Mouse (Mus musculus) hindbrain, embryonic 15.5 days (tissue): ENCODE results near the gene Sec16a. TPM values are rescaled to one million over a fixed set of nuclear protein-coding genes. Genes with fewer than 3 reads are reported as not detected.

Experiments
- ATAC-seq: fragments of 200-750 bp; cut with Nextera tagmentation; 2 replicates; pipeline ENCODE4 v1.8.0; 2017; ENCODE audit warnings: low read depth, moderate number of reproducible peaks, moderate TSS enrichment; ENCODE audit not compliant: low FRiP score
- H3K27ac ChIP-seq: fragments of 300-500 bp; sonication (generic); replicated peaks from 2 replicates; pipeline ENCODE4 v1.5.1; 2015; ENCODE audit warnings: mild to moderate bottlenecking, inconsistent platforms
- H3K27me3 ChIP-seq: fragments of 300-500 bp; sonication (generic); 2 replicates; pipeline ENCODE4 v1.6.1; 2015; ENCODE audit warnings: control low read depth, inconsistent platforms
- H3K36me3 ChIP-seq: fragments of 300-500 bp; sonication (generic); 2 replicates; pipeline ENCODE4 v1.6.1; 2015; ENCODE audit warnings: control low read depth, inconsistent platforms
- H3K4me1 ChIP-seq: fragments of 300-500 bp; sonication (generic); replicated peaks from 2 replicates; pipeline ENCODE4 v1.6.1; 2015; ENCODE audit warnings: control low read depth, inconsistent platforms
- H3K4me2 ChIP-seq: fragments of 300-500 bp; sonication (generic); 2 replicates; pipeline ENCODE4 v1.6.1; 2015; ENCODE audit warnings: moderate library complexity, mild to moderate bottlenecking, inconsistent platforms
- H3K4me3 ChIP-seq: fragments of 300-500 bp; sonication (generic); 2 replicates; pipeline ENCODE4 v1.5.1; 2015; ENCODE audit warnings: mild to moderate bottlenecking, inconsistent platforms
- H3K9ac ChIP-seq: fragments of 300-500 bp; sonication (generic); 2 replicates; pipeline ENCODE4 v1.6.1; 2015; ENCODE audit warnings: inconsistent platforms
- H3K9me3 ChIP-seq: fragments of 300-500 bp; sonication (generic); 2 replicates; pipeline ENCODE4 v1.6.1; 2016; ENCODE audit warnings: control low read depth, inconsistent platforms
- WGBS: fragments of 180-500 bp; shearing (Covaris S2); methylation state at CpG from one replicate; pipeline ENCODE4 v1.1.7; 2015; 5-methylcytosine and 5-hydroxymethylcytosine counted together
- microRNA-seq: library from miRNA; unstranded; fragments of <30 nt; microRNA quantifications from one replicate; pipeline ENCODE4, GENCODE M21; 2016
- polyA plus RNA-seq: library from polyadenylated mRNA; unstranded; fragments of >200 nt; fragmentation: Nextera tagmentation; extraction: Ambion mirVana; gene quantifications from 2 replicates; pipeline ENCODE4 v1.2.1, GENCODE M21; 2015

The Sec16a gene
- polyA plus RNA-seq, 1 experiment from 2014 or later = 21.6 TPM

DNA sequence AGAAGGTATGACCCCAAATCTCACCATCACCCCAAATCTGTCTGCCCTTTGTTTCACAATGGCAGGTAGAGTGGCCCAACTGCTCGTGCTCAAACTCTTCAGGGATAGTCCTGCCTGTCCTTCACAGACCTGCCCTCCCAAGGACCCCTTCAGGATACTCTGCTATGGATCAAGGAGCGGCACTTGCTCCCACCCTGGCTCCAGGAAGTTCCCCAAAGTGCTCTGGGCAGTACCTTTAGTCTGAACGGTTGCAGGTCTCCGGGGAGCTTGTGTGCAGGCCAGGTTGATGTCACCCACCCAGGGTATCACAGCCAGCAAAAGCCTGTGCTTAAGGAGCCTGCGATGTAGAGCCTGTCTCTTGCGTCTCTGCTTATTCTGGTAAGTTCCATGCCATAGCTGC is 77.1 kb downstream of the Sec16a start:
- no peak overlapping the region for H3K9ac ChIP-seq
- no peak overlapping the region for H3K4me2 ChIP-seq
- no peak overlapping the region for H3K4me3 ChIP-seq
- 97% methylated on average over 6 of the region's 6 CpGs for WGBS
- ATAC-seq = no peak
- no peaks in the 10 kb centered on the region for H3K27me3 ChIP-seq
- no peak overlapping the region for H3K27ac ChIP-seq
- H3K4me1 ChIP-seq = no peaks in the 10 kb centered on the region
- H3K9me3 ChIP-seq = no peaks in the 10 kb centered on the region
- H3K36me3 ChIP-seq = peaks cover 84% of the 10 kb centered on the region

GRCm38 (mm10) chr2:26364738-26365465 is 80.1 kb downstream of the Sec16a start:
- peaks cover 57% of the 10 kb centered on the region for H3K36me3 ChIP-seq
- 79% methylated on average over 10 of the region's 10 CpGs for WGBS
- H3K4me1 ChIP-seq = no peaks in the 10 kb centered on the region
- H3K27ac ChIP-seq = no peak overlapping the region
- H3K4me3 ChIP-seq = no peak overlapping the region
- H3K4me2 ChIP-seq = no peak overlapping the region
- H3K27me3 ChIP-seq = no peaks in the 10 kb centered on the region
- H3K9ac ChIP-seq = no peak overlapping the region
- H3K9me3 ChIP-seq = no peaks in the 10 kb centered on the region
- no peak for ATAC-seq

DNA sequence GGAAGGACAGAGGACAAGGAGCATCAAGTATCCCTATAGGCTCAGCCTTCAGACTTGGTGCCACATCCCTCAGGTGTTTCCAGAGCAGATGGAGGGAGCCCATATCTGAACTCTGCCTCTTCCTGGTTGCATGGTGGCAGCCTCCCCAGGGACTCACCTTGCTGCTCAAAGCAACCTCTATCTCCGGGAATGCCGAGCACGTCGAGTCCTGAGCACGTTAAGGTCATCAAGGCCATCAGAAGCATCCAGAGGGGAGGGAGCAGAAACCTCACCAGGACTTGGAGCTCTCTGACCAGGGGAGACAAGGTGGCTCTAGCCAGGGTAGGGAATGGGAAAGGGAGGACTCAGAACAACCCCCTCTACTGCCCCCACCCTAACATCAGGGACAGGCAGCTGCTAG is 81.5 kb downstream of the Sec16a start:
- H3K4me1 ChIP-seq = no peaks in the 10 kb centered on the region
- H3K9me3 ChIP-seq = no peaks in the 10 kb centered on the region
- H3K27ac ChIP-seq = no peak overlapping the region
- H3K4me3 ChIP-seq = no peak overlapping the region
- 90% methylated on average over 5 of the region's 5 CpGs for WGBS
- H3K4me2 ChIP-seq = no peak overlapping the region
- ATAC-seq = no peak
- H3K9ac ChIP-seq = no peak overlapping the region
- H3K27me3 ChIP-seq = no peaks in the 10 kb centered on the region
- peaks cover 45% of the 10 kb centered on the region for H3K36me3 ChIP-seq

DNA sequence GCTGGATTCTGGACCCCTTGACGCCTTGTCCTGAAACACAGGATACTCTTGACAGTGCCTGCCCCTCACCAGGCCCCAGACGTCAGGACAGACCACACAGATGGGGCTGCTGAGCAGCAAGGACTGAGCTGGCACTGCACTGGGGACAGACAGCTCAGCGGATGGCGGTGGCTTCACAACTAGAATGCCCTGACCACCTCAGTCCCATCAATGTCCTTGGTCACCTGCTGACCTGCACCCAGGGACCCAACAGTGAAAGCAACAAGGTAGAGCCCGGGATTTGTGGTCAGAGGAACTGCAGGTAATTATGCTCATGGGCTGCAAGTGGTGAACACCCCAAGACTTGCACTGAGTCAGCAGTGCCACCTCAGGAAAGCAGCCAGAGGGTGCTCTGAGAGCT is 82.0 kb downstream of the Sec16a start:
- no peak overlapping the region for H3K4me3 ChIP-seq
- WGBS = 84% methylated on average over 5 of the region's 5 CpGs
- H3K4me2 ChIP-seq = no peak overlapping the region
- H3K36me3 ChIP-seq = peaks cover 40% of the 10 kb centered on the region
- no peak for ATAC-seq
- no peaks in the 10 kb centered on the region for H3K9me3 ChIP-seq
- H3K4me1 ChIP-seq = no peaks in the 10 kb centered on the region
- no peak overlapping the region for H3K27ac ChIP-seq
- H3K27me3 ChIP-seq = no peaks in the 10 kb centered on the region
- H3K9ac ChIP-seq = no peak overlapping the region

GRCm38 (mm10) chr2:26360772-26361171 is 84.2 kb downstream of the Sec16a start, which contains the start of gene Card9:
TSS of gene Card9 (minus strand) at chr2:26360918.
- Histone ChIP-seq H3K36me3 (peaks cover 18% of the 10 kb centered on the region), H3K27ac (no peak within 1 kb of the TSS), H3K27me3 (no peaks in the 10 kb centered on the region), H3K9ac (no peak within 1 kb of the TSS), H3K4me1 (no peaks in the 10 kb centered on the region), H3K9me3 (no peaks in the 10 kb centered on the region), H3K4me3 (no peak within 1 kb of the TSS), H3K4me2 (no peak within 1 kb of the TSS)
- ATAC-seq = no peak
- 56% methylated on average over 3 of the region's 3 CpGs for whole genome bisulfite sequencing

DNA sequence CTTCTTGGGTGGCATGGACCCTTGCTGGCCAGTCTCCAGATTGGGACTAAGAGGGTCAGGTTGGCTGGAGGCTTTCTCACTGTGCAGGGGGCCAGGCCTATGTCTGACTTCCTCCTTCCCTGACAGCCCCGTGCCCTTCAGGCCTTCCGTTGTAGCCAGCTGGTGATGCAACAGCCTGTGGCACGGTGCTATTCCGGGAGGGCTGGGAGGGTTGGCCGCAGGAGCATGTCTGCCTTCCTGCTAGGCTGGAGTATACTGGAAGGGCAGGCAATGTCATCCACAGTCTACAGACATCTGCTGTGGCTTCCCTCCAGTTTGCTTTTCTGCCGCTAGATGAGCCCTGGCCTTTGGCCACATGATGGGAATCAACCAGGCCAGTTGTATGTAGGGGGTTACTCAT is 85.0 kb downstream of the Sec16a start:
- H3K4me1 ChIP-seq = no peaks in the 10 kb centered on the region
- H3K4me3 ChIP-seq = no peak overlapping the region
- no peak for ATAC-seq
- peaks cover 12% of the 10 kb centered on the region for H3K36me3 ChIP-seq
- H3K9me3 ChIP-seq = no peaks in the 10 kb centered on the region
- H3K27ac ChIP-seq = no peak overlapping the region
- H3K27me3 ChIP-seq = no peaks in the 10 kb centered on the region
- WGBS = 87% methylated on average over 6 of the region's 6 CpGs
- H3K9ac ChIP-seq = no peak overlapping the region
- no peak overlapping the region for H3K4me2 ChIP-seq

Small RNA genes within 50 kb of the gene (microRNA-seq; reads per million reads assigned to microRNA genes)
- 1.1 reads per million for gene Mir6996

Other genes starting within 250 kb of the Sec16a start
- gene Lhx3, start 236.9 kb downstream of the Sec16a start, polyA plus RNA-seq = 4.1 and 4.2 TPM in 2 replicates
- 16.7 and 16.9 TPM in 2 replicates for gene Qsox2, start 207.7 kb downstream of the Sec16a start, polyA plus RNA-seq
- gene Ccdc187, start 150.7 kb downstream of the Sec16a start, polyA plus RNA-seq = 0.16 and 0.25 TPM in 2 replicates
- gene Gpsm1, start 129.7 kb downstream of the Sec16a start, polyA plus RNA-seq = 177 and 199 TPM in 2 replicates
- gene Dnlz, start 93.1 kb downstream of the Sec16a start, polyA plus RNA-seq = 28.3 and 32.6 TPM in 2 replicates
- gene Card9, start 84.3 kb downstream of the Sec16a start, polyA plus RNA-seq = 1.5 and 3.2 TPM in 2 replicates
- 30.6 and 40.5 TPM in 2 replicates for gene Snapc4, start 64.6 kb downstream of the Sec16a start, polyA plus RNA-seq
- gene Entr1, start 55.9 kb downstream of the Sec16a start, polyA plus RNA-seq = 151 and 163 TPM in 2 replicates
- 90.0 and 91.9 TPM in 2 replicates for gene Pmpca, start 55.9 kb downstream of the Sec16a start, polyA plus RNA-seq
- gene Inpp5e, start 36.0 kb downstream of the Sec16a start, polyA plus RNA-seq = 25.9 and 26.1 TPM in 2 replicates
- gene Notch1, start 71.4 kb upstream of the Sec16a start, polyA plus RNA-seq = 16.3 and 18.2 TPM in 2 replicates
- 70.7 and 75.3 TPM in 2 replicates for gene Egfl7, start 134.8 kb upstream of the Sec16a start, polyA plus RNA-seq
- gene Gm20532, start 141.4 kb upstream of the Sec16a start, polyA plus RNA-seq = not detected in 2 replicates
- 6.1 and 6.6 TPM in 2 replicates for gene Agpat2, start 159.2 kb upstream of the Sec16a start, polyA plus RNA-seq
- 138 and 152 TPM in 2 replicates for gene Fam69b, start 183.2 kb upstream of the Sec16a start, polyA plus RNA-seq
- gene Lcn4, start 226.1 kb upstream of the Sec16a start, polyA plus RNA-seq = not detected in 2 replicates